Mouse (Mus musculus) embryonic stem cell, embryonic (primary cell): ENCODE measurements at regions not wholly inside any gene's neighbourhood (a gene's known extent, or its start where the extent isn't known, plus 50 kb on each side); places are given as distances from the start of the nearest gene placed in this dataset.

Experiments used
- CTCF ChIA-PET, 4 experiments: fragments of 300-600 bp in 2 of 4; fragments of 350-600 bp in 2 of 4; sonication (Branson Sonifier 250); formaldehyde crosslinking; loops; one replicate each; lab custom pipeline; 2022; ENCODE audit warnings: inconsistent platforms in 2 of 4; lab: Charles Lee
- POLR2A ChIA-PET, 4 experiments: fragments of 300-600 bp in 2 of 4; fragments of 350-600 bp in 2 of 4; sonication (Branson Sonifier 250); formaldehyde crosslinking; loops; one replicate each; lab custom pipeline; 2022; ENCODE audit warnings: antibody characterized with exemption in 4 of 4, inconsistent platforms in 1 of 4; lab: Charles Lee

DNA sequence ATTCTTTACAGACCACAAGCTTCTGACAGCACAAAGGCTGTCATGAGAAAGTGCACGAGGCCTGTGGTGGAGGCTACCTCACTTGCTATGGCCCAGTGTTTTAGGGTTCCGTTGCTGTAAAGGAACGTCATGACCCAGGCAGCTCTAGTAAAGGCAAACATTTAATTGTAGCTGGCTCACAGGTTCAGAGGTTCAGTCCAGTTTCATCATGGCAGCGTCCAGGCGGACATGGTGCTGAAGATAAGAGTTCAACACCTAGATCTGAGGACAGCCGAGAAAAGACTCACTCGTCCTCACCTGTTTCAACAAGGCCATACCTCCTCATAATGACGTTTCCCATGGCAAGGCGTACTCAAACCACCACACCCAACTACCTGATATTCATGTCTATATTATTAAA lies 132.7 kb upstream of the Foxn2 start:
- ChIA-PET POLR2A (interaction anchor here in 3 of 4 experiments (0.5 to 2.4 kb wide), 7 partner anchors 26 to 286 kb away, joined by 3 to 10 read pairs (median 4); no protein-coding TSS in a partner anchor), CTCF (interaction anchor here in 1 of 4 experiments (0.6 kb wide), 1 partner anchor 132 kb away, joined by 3 read pairs; no protein-coding TSS in a partner anchor)

GRCm38 (mm10) chr17:88312876-88313275 lies 127.6 kb upstream of the Foxn2 start:
- ChIA-PET POLR2A (interaction anchor here in 3 of 4 experiments (0.6 to 1.5 kb wide), 6 partner anchors 8 to 57 kb away, joined by 3 to 5 read pairs (median 3); no protein-coding TSS in a partner anchor), CTCF (interaction anchor here in 2 of 4 experiments (0.6 to 1.3 kb wide), 2 partner anchors 57 kb away, joined by 5 read pairs; no protein-coding TSS in a partner anchor)

DNA sequence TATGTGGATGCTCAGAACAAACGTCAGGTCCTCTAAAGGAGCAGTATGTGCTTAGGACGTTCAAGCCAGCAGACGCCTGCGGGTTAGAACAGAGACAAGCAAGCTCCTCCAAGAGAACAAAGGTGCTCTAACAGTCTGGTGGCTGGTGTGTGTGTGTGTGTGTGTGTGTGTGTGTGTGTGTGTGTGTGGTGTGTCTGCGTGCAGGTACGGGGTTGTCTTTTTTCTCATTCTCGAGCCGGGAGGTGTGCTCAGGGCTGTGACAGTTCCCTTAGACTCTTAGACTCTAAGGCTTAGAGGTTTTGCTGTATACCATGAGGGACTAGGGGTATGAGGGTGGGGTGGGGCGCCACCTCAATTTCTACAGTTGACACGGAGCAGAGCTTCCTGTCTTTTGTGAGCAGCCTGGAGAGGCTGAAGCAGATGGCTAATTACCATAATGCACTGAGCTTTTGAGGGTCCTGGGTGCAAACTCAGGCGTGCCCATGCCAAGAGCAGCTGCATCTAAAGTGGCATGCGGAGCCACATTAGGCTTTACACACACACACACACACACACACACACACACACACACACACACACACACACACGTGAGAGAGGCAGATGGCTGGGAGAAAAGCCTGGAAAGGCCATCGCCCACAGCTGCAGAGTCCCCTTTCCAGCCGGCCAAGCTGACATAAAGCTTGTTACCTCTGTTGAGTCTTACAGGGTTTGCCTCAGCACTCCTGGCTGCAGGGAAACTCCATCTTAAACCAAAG lies 124.1 kb upstream of the Foxn2 start:
- CTCF ChIA-PET, result interaction anchor here (0.6 to 2.0 kb wide), 9 partner anchors 9 to 230 kb away, joined by 3 to 8 read pairs (median 3); no protein-coding TSS in a partner anchor
- POLR2A ChIA-PET, result interaction anchor here in 3 of 4 experiments (0.5 to 2.2 kb wide), 21 partner anchors 9 to 342 kb away, joined by 3 to 11 read pairs (median 3); partner anchors contain the start of gene Msh6 (in 2 of the 3)

DNA sequence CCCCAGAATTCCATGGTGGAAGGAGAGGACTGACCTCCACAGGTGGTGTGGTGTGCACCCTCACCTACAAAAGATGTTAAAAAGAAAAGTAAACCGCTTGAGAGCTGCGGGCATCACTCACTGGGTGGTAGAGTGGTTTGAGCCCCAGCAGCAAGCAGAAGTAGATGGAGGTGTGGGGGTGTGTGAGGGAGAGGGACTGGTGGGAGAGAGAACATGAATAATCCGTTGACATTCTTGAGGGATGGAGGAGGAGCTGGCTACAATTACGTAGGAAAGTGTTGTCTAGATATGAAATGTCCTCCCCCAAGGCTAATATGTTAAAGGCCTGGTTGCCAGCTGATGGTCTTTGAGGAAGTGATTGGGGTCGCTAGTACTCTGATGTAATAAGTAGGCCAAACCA lies 123.2 kb upstream of the Foxn2 start:
- ChIA-PET POLR2A (interaction anchor here (0.5 to 2.0 kb wide), 19 partner anchors 8 to 355 kb away, joined by 3 to 11 read pairs (median 3); no protein-coding TSS in a partner anchor), CTCF (interaction anchor here in 2 of 4 experiments (0.5 to 2.0 kb wide), 2 partner anchors 61 to 329 kb away, joined by 4 to 8 read pairs; no protein-coding TSS in a partner anchor)

DNA sequence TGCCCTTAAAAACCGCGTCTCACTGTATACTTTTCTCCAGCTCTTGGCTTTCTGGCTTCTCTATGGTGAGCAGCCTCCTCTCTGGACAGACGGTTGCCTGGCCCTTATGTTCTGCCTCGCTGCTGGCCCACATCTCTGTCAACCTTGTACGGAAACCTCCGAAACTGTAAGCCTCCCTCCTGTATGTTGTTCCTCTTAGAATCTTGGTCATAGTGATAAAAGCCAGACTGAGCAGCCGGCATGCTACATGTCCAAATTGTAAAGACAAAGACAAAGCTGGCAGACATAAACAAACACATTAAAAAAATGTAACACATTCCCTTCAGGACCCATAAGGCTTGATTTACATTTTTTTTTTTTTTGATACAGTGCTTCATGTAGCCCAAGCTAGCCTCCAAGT lies 122.7 kb upstream of the Foxn2 start:
- POLR2A ChIA-PET, result interaction anchor here (0.5 to 2.1 kb wide), 17 partner anchors 8 to 768 kb away, joined by 3 to 16 read pairs (median 4); no protein-coding TSS in a partner anchor
- CTCF ChIA-PET, result interaction anchor here (0.5 to 1.1 kb wide), 5 partner anchors 12 to 330 kb away, joined by 3 to 6 read pairs (median 4); no protein-coding TSS in a partner anchor

DNA sequence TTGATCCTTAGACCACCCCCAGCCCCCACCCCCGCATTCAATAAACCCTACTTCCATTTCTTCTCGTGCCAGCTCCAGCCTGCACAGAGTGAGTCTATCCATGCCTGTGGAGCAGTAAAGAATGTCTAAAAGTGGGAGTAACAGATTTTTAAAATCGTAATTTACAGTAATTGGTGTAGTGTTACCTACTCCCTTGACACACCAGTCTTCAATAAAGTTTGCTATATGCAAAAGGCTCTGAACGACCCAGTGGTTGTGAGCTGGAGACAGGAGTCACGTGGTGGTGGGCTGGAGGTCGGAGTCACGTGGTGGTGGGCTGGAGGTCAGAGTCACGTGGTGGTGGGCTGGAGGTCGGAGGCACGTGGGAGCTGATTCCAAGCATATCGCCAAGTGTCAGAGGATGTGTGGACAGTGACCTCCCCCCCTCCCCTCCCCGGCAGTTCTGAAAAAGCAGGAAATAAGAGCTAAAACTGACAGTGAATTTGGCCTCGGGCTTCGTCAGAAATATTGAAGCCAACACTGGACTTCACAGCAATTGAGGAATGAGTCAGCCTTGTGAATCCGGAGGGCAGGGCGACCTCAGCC lies 122.2 kb upstream of the Foxn2 start:
- ChIA-PET CTCF (interaction anchor here (0.5 to 1.1 kb wide), 7 partner anchors 12 to 330 kb away, joined by 3 to 8 read pairs (median 6); no protein-coding TSS in a partner anchor), POLR2A (interaction anchor here in 3 of 4 experiments (0.5 to 2.1 kb wide), 20 partner anchors 9 to 769 kb away, joined by 3 to 16 read pairs (median 3); partner anchors contain the start of gene Foxn2 (in 1 of the 3))

DNA sequence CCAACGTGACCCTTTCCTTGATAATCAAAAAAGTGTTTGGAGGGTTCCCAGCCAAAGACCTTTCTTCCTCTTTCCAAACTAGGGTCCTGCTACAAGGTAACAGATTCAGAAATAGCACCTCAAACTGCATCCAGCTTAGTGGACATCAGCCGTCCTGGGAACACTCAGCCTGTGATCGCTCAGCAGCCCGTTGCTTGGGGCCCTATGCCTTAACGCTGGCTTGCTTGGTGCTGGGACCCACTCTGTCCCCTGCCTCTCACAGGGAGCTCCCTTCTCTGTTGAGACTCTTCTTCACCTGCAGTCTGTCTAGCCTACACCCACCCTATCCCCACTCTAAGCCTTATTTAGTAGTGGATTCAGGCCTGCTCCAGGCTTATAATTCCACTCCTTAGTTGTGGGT lies 121.6 kb upstream of the Foxn2 start:
- ChIA-PET POLR2A (interaction anchor here in 3 of 4 experiments (0.5 to 2.1 kb wide), 14 partner anchors 11 to 345 kb away, joined by 3 to 16 read pairs (median 4); partner anchors contain the start of gene Foxn2 (in 1 of the 3)), CTCF (interaction anchor here in 3 of 4 experiments (0.6 to 1.1 kb wide), 4 partner anchors 11 to 62 kb away, joined by 4 to 8 read pairs (median 6); no protein-coding TSS in a partner anchor)

- ChIA-PET CTCF (no interaction called here), POLR2A (no interaction called here)
Observed at GRCm38 (mm10) chr17:88320686-88321085, 119.8 kb upstream of the Foxn2 start.

GRCm38 (mm10) chr17:88325326-88325909 lies 115.1 kb upstream of the Foxn2 start:
- POLR2A ChIA-PET, result interaction anchor here in 3 of 4 experiments (0.6 to 1.9 kb wide), 17 partner anchors 8 to 351 kb away, joined by 3 to 8 read pairs (median 3); no protein-coding TSS in a partner anchor
- CTCF ChIA-PET, result interaction anchor here in 2 of 4 experiments (0.8 to 0.9 kb wide), 2 partner anchors 9 to 75 kb away, joined by 3 to 4 read pairs; no protein-coding TSS in a partner anchor

GRCm38 (mm10) chr17:88325910-88326739 lies 114.4 kb upstream of the Foxn2 start:
- POLR2A ChIA-PET, result interaction anchor here (0.6 to 1.9 kb wide), 21 partner anchors 8 to 352 kb away, joined by 3 to 8 read pairs (median 3); no protein-coding TSS in a partner anchor
- CTCF ChIA-PET, result interaction anchor here in 2 of 4 experiments (0.8 to 0.9 kb wide), 2 partner anchors 10 to 74 kb away, joined by 3 to 4 read pairs; no protein-coding TSS in a partner anchor

GRCm38 (mm10) chr17:88326740-88327123 lies 113.8 kb upstream of the Foxn2 start:
- ChIA-PET CTCF (interaction anchor here in 1 of 4 experiments (0.6 kb wide), 1 partner anchor 266 kb away, joined by 4 read pairs; no protein-coding TSS in a partner anchor), POLR2A (interaction anchor here (0.5 to 3.1 kb wide), 14 partner anchors 9 to 353 kb away, joined by 3 to 9 read pairs (median 4); no protein-coding TSS in a partner anchor)

DNA sequence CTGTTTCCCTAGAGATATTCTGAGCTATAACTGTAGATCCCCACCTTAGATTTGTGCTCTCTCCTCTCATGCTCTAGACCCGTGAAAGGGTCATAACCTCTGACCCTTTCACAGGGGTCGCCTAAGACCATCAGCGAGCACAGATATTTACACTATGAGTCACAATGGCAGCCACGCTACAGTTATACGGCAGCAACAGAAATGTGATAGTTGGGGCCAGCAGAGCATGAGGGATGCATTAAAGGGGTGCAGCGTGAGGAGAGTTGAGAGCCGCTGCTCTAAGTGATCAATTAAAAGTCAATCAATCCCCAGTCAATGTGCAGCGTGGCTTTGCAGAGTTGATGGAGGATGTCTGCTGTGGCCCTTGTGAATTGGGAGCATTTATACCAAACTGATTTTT lies 112.7 kb upstream of the Foxn2 start:
- CTCF ChIA-PET, result interaction anchor here in 2 of 4 experiments (0.6 to 0.7 kb wide), 3 partner anchors 18 to 930 kb away, joined by 4 to 6 read pairs (median 4); no protein-coding TSS in a partner anchor

DNA sequence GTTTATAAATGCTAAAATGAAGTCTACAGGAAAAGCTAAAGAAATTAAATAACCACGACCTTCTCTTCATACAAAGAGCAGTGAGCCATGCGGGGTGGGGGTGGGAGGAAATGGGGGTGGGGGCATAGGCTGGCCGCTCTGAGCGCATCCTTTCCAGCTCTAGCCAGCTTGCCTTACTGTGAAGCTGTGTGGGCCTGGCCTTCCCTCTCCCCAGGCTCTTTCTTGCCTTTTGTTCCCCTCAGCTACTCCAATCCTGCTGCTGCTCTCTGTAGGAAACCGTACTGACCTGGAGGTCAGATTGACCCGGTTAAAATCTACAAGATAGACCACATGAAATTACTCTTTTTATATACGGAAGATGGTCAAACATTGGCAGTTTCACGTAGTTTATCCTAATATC lies 111.7 kb upstream of the Foxn2 start:
- ChIA-PET CTCF (interaction anchor here in 3 of 4 experiments (0.6 to 1.2 kb wide), 3 partner anchors 12 to 200 kb away, joined by 4 to 13 read pairs (median 4); no protein-coding TSS in a partner anchor), POLR2A (interaction anchor here in 3 of 4 experiments (0.5 to 3.1 kb wide), 11 partner anchors 11 to 652 kb away, joined by 3 to 9 read pairs (median 4); no protein-coding TSS in a partner anchor)

More for the DNA sequence above, 112.7 kb upstream of the Foxn2 start:
- POLR2A ChIA-PET, result interaction anchor here in 2 of 4 experiments (0.6 to 3.1 kb wide), 6 partner anchors 18 to 187 kb away, joined by 3 to 9 read pairs (median 3); no protein-coding TSS in a partner anchor

DNA sequence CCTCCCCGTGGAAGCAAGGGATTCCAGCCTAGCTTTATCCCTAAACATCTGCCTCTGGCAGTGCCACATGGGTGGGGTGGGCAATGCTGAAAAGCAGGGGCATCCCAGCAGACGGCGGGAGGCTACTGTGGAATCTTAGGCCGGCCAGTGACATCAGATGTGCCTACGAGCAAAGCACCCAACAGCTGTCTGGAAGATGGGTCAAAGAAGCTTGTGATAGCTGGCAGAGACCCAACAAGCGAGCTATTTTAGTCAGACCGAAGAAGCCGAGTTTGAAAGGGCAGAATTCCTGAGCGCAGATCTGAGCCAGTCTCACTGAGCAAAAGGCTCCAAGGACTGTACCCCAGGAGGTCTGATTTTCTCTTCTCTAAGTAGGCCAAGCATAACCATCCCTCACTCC lies 110.8 kb upstream of the Foxn2 start:
- CTCF ChIA-PET, result interaction anchor here in 3 of 4 experiments (0.5 to 1.7 kb wide), 10 partner anchors 10 to 181 kb away, joined by 3 to 5 read pairs (median 4); no protein-coding TSS in a partner anchor
- POLR2A ChIA-PET, result interaction anchor here in 3 of 4 experiments (0.5 to 3.1 kb wide), 11 partner anchors 12 to 181 kb away, joined by 3 to 9 read pairs (median 6); no protein-coding TSS in a partner anchor

GRCm38 (mm10) chr17:88330129-88330528 lies 110.4 kb upstream of the Foxn2 start:
- CTCF ChIA-PET, result interaction anchor here in 3 of 4 experiments (0.6 to 1.7 kb wide), 9 partner anchors 10 to 307 kb away, joined by 3 to 5 read pairs (median 4); no protein-coding TSS in a partner anchor

DNA sequence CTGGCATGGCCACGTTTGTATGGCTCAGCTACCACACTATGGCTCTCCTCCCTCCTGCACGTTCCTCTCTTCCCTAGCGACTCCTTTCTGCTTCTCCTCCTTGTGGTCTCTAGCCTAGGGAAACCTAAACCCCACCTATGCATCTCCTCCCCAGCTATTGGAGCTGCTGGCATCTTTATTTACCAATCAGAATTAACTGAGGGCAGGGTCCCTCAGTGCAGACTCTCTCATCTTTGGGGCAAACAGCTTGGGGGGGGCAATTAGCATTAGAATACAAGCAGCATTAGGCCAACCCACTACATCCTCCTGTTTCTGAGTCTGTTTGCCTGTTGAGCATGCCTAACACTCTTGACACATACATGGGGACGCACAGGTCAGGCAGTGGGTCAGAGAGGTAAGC lies 106.7 kb upstream of the Foxn2 start:
- CTCF ChIA-PET, result interaction anchor here in 2 of 4 experiments (0.6 to 0.9 kb wide), 3 partner anchors 14 to 196 kb away, joined by 3 read pairs; partner anchors contain the start of gene Ppp1r21 (in 1 of the 2)
- POLR2A ChIA-PET, result interaction anchor here in 3 of 4 experiments (0.6 to 5.5 kb wide), 19 partner anchors 8 to 360 kb away, joined by 3 to 55 read pairs (median 4); partner anchors contain the start of genes Foxn2 (in 1 of the 3) and Msh6 (in 1 of the 3)

More at GRCm38 (mm10) chr17:88330129-88330528, 110.4 kb upstream of the Foxn2 start:
- POLR2A ChIA-PET, result interaction anchor here in 3 of 4 experiments (0.5 to 2.3 kb wide), 12 partner anchors 12 to 181 kb away, joined by 3 to 9 read pairs (median 4); no protein-coding TSS in a partner anchor
